Mouse (Mus musculus): ENCODE data around the gene Speer4e. TPM values are rescaled to one million over a fixed set of nuclear protein-coding genes. Genes with fewer than 3 reads are reported as not detected.
"Not testable (repeated sequence)": the region's sequence is repeated elsewhere in the genome, so short reads cannot be mapped to it uniquely, and the experiment has no call there.

Speer4e gene
- polyA plus RNA-seq, 1 experiment from 2014 or later = not detected

DNA sequence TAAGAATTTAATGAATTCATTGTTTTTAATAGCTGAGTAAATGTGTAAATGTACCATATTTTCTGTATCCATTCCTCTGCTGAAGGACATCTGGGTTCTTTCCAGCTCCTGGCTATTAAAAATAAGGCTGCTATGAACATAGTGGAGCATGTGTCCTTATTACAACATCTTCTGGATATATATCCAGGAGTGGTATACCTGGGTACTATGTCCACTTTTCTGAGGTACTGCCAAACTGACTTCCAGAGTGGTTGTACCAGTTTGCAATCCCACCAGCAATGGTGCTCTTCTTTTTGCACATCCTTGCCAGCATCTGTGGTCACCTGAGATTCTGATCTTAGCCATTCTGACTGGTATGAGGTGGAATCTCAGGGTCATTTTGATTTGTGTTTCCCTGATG, 15.4 kb upstream of the Speer4e start:
- not testable (repeated sequence) for H3K27me3 ChIP-seq (ENCODE audit: control insufficient read depth, insufficient read depth, low read length); ATAC-seq (ENCODE audit: low read depth); H3K36me3 ChIP-seq (ENCODE audit: control insufficient read depth, insufficient read depth, low read length); H3K4me1 ChIP-seq (ENCODE audit: control insufficient read depth, insufficient read depth, low read length); H3K4me2 ChIP-seq (ENCODE audit: low read depth, low read length); H3K4me3 ChIP-seq (ENCODE audit: low read depth, low read length); H3K9me3 ChIP-seq (ENCODE audit: control insufficient read depth, low read length); H3K27ac ChIP-seq (ENCODE audit: low read depth, low read length); H3K9ac ChIP-seq (replicated peaks; ENCODE audit: low read depth, low read length)

DNA sequence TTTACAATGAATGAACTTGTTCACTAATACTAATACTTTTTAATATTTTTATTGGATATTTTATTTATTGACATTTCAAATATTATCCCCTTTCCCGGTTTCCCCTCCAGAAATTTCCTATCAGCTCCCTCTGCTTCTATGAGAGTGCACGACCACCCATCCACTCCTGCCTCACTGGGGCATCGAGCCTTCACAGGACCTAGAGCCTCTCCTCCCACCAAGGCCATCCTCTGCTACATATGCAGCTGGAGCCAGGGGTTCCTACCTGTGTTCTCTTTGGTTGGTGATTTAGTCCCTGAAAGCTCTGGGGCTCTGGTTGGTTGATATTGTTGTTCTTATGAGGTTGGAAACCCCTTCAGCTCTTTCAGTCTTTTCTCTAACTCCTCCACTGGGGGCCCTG, 14.5 kb upstream of the Speer4e start:
- H3K36me3 ChIP-seq (ENCODE audit: control insufficient read depth, insufficient read depth, low read length); H3K9me3 ChIP-seq (ENCODE audit: control insufficient read depth, low read length); H3K4me2 ChIP-seq (ENCODE audit: low read depth, low read length); ATAC-seq (ENCODE audit: low read depth); H3K27ac ChIP-seq (ENCODE audit: low read depth, low read length); H3K4me1 ChIP-seq (ENCODE audit: control insufficient read depth, insufficient read depth, low read length); H3K4me3 ChIP-seq (ENCODE audit: low read depth, low read length); H3K9ac ChIP-seq (replicated peaks; ENCODE audit: low read depth, low read length); H3K27me3 ChIP-seq (ENCODE audit: control insufficient read depth, insufficient read depth, low read length): not testable (repeated sequence)
- WGBS = 66% methylated on average over 3 of the region's 3 CpGs

DNA sequence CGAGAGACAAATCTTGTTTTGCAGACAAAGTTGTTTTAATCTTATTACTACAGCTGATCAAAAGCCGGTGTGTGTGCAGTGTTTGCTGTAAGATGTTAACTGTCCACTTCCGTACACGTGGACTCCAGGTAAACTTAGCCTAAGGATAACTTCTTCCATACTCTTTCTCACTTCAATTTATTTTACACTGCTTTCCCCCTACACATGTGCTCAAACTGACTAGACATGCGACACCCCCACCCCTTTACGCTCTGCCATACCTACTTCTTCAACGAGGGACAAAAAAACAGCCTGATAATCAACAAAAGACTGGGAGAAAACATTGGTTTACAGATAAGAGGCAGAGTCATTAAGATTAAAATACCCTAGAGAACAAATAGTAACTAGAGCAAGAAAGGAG, 13.6 kb upstream of the Speer4e start:
- H3K27ac ChIP-seq (ENCODE audit: low read depth, low read length); H3K4me3 ChIP-seq (ENCODE audit: low read depth, low read length); ATAC-seq (ENCODE audit: low read depth); H3K9ac ChIP-seq (replicated peaks; ENCODE audit: low read depth, low read length); H3K4me2 ChIP-seq (ENCODE audit: low read depth, low read length); H3K27me3 ChIP-seq (ENCODE audit: control insufficient read depth, insufficient read depth, low read length); H3K36me3 ChIP-seq (ENCODE audit: control insufficient read depth, insufficient read depth, low read length); H3K9me3 ChIP-seq (ENCODE audit: control insufficient read depth, low read length); H3K4me1 ChIP-seq (ENCODE audit: control insufficient read depth, insufficient read depth, low read length): not testable (repeated sequence)
- WGBS = 70% methylated on average over 7 of the region's 7 CpGs

DNA sequence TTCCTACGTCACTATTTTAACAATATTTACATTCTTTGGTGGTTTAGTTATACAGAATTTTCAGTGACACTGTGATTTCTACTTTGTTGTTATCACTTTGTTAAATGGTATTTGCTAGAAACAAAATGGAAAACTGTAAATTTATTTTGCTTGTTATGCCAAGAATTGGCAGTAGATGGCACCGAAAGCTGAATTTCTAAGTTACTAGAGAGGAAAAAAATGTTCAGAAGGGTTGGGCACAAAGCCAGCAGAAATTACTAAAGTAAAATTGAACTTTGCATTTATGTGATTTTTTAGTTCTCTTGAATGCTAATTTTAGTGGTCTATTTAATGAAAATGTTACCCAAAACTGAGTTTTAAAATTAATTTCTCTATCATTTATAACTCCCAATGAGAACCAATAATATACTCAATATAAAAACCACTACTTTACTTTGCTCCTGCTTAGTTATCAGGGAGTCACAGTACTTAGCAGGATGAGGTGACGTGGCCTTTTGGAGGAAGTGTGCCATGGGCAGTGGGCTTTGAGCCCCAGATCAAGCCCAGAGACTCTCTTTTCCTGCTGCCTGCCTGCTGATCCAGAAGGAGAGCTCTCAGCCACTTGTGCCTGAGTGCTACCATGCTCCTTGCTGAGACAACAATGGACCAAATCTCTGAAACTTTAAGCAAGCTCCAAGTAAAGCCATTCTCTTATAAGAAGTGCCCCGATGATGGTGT, 9.4 kb upstream of the Speer4e start:
- H3K4me2 ChIP-seq (ENCODE audit: low read depth, low read length); H3K9ac ChIP-seq (replicated peaks; ENCODE audit: low read depth, low read length); H3K36me3 ChIP-seq (ENCODE audit: control insufficient read depth, insufficient read depth, low read length); H3K27ac ChIP-seq (ENCODE audit: low read depth, low read length); H3K9me3 ChIP-seq (ENCODE audit: control insufficient read depth, low read length); ATAC-seq (ENCODE audit: low read depth); H3K4me1 ChIP-seq (ENCODE audit: control insufficient read depth, insufficient read depth, low read length); H3K27me3 ChIP-seq (ENCODE audit: control insufficient read depth, insufficient read depth, low read length); H3K4me3 ChIP-seq (ENCODE audit: low read depth, low read length): not testable (repeated sequence)
- 65% methylated on average over 4 of the region's 4 CpGs for WGBS

DNA sequence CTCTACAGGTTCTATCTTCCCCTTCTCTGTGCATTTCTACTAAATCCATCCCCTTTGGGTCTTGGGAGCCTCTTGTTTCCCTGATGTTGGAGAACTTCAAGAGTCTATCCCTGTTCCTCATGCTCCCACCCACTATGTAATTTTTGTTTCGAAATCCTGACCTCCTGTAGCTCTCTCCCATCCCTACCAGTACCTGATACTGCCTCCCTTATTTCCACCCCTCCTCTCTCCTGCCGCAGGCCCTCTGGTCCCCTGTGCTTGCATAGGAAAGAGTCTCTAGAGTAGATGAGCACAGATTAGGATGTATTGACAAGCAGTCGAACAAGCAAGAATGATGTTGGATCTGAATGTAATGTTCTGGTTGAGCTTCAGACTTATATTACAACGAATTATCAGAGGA, 7.3 kb upstream of the Speer4e start:
- not testable (repeated sequence) for ATAC-seq (ENCODE audit: low read depth); H3K4me1 ChIP-seq (ENCODE audit: control insufficient read depth, insufficient read depth, low read length); H3K27me3 ChIP-seq (ENCODE audit: control insufficient read depth, insufficient read depth, low read length); H3K4me2 ChIP-seq (ENCODE audit: low read depth, low read length); H3K4me3 ChIP-seq (ENCODE audit: low read depth, low read length); H3K36me3 ChIP-seq (ENCODE audit: control insufficient read depth, insufficient read depth, low read length); H3K27ac ChIP-seq (ENCODE audit: low read depth, low read length); H3K9me3 ChIP-seq (ENCODE audit: control insufficient read depth, low read length); H3K9ac ChIP-seq (replicated peaks; ENCODE audit: low read depth, low read length)
- 66% methylated on average over 4 of the region's 4 CpGs for WGBS

DNA sequence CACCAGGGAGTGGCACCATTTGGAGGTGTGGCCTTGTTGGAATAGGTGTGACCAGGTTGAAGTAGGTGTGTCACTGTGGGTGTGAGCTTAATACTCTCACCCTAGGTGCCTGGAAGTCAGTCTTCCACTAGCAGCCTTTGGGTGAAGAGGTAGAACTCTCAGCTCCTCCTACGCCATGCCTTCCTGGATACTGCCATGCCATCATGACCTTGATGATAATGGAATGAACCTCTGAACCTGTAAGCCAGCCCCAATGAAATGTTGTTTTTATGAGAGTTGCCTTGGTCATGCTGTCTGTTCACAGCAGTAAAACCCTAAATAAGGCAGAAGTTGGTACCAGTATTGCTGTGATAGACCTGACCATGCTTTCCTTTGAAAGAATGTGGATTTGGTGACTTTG, 2.8 kb upstream of the Speer4e start:
- not testable (repeated sequence) for ATAC-seq (ENCODE audit: low read depth); H3K27me3 ChIP-seq (ENCODE audit: control insufficient read depth, insufficient read depth, low read length)
- 80% methylated on average over 1 of the region's 1 CpGs for WGBS

DNA sequence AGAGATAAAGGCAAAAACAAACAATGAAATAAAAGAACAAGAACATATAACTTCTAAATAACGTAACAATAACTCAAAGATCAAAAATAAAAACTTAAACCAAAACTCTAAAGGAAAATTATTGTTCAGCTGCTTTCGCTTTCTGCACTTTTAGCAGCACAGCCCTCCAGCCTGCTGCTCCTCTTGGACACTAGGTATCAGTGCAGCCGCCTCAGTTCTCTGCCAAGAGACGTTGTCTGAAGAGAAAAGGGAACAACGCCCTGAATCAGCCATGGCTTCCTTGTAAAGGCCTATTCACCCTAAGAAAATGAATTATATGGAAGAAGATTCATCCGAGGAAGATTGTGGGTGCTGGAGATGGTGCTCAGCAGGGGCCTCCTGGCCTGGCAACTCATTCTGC, 4.5 kb downstream of the Speer4e start:
- not testable (repeated sequence) for H3K4me2 ChIP-seq (ENCODE audit: low read depth, low read length); H3K4me1 ChIP-seq (ENCODE audit: control insufficient read depth, insufficient read depth, low read length); H3K27me3 ChIP-seq (ENCODE audit: control insufficient read depth, insufficient read depth, low read length); ATAC-seq (ENCODE audit: low read depth); H3K9me3 ChIP-seq (ENCODE audit: control insufficient read depth, low read length); H3K4me3 ChIP-seq (ENCODE audit: low read depth, low read length); H3K27ac ChIP-seq (ENCODE audit: low read depth, low read length); H3K9ac ChIP-seq (replicated peaks; ENCODE audit: low read depth, low read length); H3K36me3 ChIP-seq (ENCODE audit: control insufficient read depth, insufficient read depth, low read length)
- WGBS = 76% methylated on average over 5 of the region's 6 CpGs

More for the DNA sequence above, 2.8 kb upstream of the Speer4e start:
- not testable (repeated sequence) for H3K9ac ChIP-seq (replicated peaks; ENCODE audit: low read depth, low read length); H3K9me3 ChIP-seq (ENCODE audit: control insufficient read depth, low read length); H3K4me2 ChIP-seq (ENCODE audit: low read depth, low read length); H3K4me1 ChIP-seq (ENCODE audit: control insufficient read depth, insufficient read depth, low read length); H3K36me3 ChIP-seq (ENCODE audit: control insufficient read depth, insufficient read depth, low read length); H3K27ac ChIP-seq (ENCODE audit: low read depth, low read length); H3K4me3 ChIP-seq (ENCODE audit: low read depth, low read length)

DNA sequence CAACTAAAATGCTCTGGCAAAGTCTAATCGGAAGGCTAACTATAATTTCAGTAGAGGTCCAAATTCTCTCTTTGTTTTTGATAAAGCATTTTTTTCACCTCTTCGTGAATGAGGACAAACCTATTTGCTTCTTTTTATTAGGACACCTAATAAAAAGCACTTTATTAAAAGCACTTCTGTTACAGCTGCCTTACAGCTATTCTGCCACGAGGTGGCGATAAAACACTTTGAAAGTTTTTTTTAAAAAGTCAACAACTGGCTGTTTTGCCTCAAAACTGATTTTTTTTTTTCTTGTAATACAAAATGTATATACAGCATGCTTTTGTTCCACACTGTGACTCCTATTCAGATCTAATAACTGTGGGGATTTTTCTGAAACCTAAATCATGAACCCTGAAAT, 11.2 kb downstream of the Speer4e start:
- not testable (repeated sequence) for H3K4me3 ChIP-seq (ENCODE audit: low read depth, low read length); H3K4me1 ChIP-seq (ENCODE audit: control insufficient read depth, insufficient read depth, low read length); H3K9me3 ChIP-seq (ENCODE audit: control insufficient read depth, low read length); H3K27me3 ChIP-seq (ENCODE audit: control insufficient read depth, insufficient read depth, low read length); H3K36me3 ChIP-seq (ENCODE audit: control insufficient read depth, insufficient read depth, low read length); H3K4me2 ChIP-seq (ENCODE audit: low read depth, low read length); H3K27ac ChIP-seq (ENCODE audit: low read depth, low read length); H3K9ac ChIP-seq (replicated peaks; ENCODE audit: low read depth, low read length); ATAC-seq (ENCODE audit: low read depth)
- 30% methylated on average over 4 of the region's 4 CpGs for WGBS

DNA sequence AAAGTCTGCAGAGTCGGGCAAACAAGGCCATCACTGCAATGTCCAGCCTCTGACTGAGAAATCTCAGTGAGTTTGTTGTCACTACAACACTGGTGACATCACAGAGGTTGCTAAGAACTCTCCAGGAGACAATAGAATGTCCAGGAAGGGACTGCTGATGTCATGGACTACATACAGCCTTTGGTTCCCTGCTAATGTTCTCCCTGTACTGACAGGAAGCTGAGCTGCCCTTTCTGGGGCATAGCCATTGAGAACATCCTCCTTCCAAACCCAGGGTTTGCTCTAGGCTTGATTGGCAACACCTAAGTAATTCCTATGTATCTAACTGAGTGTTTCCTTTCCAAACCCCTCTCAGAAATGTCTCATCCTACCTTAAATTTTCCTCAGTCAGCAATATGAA, 23.4 kb downstream of the Speer4e start, which contains the start of gene Gm9758:
TSS of gene Gm9758 (minus strand) at position 101 of the 400 bp plus-strand sequence.
- H3K9ac ChIP-seq (replicated peaks; ENCODE audit: low read depth, low read length); H3K4me3 ChIP-seq (ENCODE audit: low read depth, low read length); H3K9me3 ChIP-seq (ENCODE audit: control insufficient read depth, low read length); H3K4me1 ChIP-seq (ENCODE audit: control insufficient read depth, insufficient read depth, low read length); H3K27ac ChIP-seq (ENCODE audit: low read depth, low read length); H3K36me3 ChIP-seq (ENCODE audit: control insufficient read depth, insufficient read depth, low read length); H3K27me3 ChIP-seq (ENCODE audit: control insufficient read depth, insufficient read depth, low read length); ATAC-seq (ENCODE audit: low read depth); H3K4me2 ChIP-seq (ENCODE audit: low read depth, low read length): not testable (repeated sequence)
- 50% methylated on average over 1 of the region's 1 CpGs for WGBS
